Mouse (Mus musculus): Measurements from ENCODE around the gene Slc17a9. TPM values are rescaled to one million over a fixed set of nuclear protein-coding genes. Genes with fewer than 3 reads are reported as not detected.
A peak's percentile ranks its signal among the peaks of the same experiment; 100 is the strongest.

Gene Slc17a9
- total and polyA plus RNA-seq, 3 experiments, result 0.26 to 1.2 TPM; not detected in 1

DNA sequence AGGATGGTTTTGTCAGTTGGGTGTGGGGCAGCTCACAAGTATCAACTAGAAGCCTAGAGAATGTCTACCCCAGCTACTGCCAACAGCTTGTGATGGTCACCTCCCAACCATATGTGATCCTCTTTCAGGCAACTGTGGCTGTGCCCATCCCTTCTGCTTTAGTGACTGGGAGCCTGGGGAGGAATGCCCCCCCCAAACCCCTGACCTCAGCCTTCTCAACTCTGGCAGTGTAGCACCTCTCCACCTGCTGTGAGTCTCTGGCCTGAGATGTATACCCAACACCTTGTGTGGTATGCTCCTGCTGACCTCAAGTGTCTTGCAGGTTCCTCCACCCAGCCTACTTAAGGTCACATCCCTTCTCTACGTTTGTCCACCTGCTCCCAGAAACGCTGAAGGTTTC is 1.2 kb upstream of the Slc17a9 start:
- DNase-seq (ENCODE audit: low spot score) (no peak), ATAC-seq (ENCODE audit: extremely low read depth, insufficient number of reproducible peaks, low FRiP score, poor library complexity, severe bottlenecking) (no peak)
- peaks cover 17% of the 10 kb centered on the region for H3K27me3 ChIP-seq (ENCODE audit: insufficient read depth, low read length)
- peaks cover 51% of the 10 kb centered on the region for H3K4me1 ChIP-seq (ENCODE audit: insufficient read depth, low read depth, low read length)
- no peaks in the 10 kb centered on the region for H3K9me3 ChIP-seq (replicated peaks)
- H3K4me3 ChIP-seq (ENCODE audit: low read depth, low read length), result no peak overlapping the region
- peaks cover 69% of the 10 kb centered on the region for H3K36me3 ChIP-seq (replicated peaks)
- TF ChIP-seq CTCF (IDR thresholded peaks at IDR 0.05; ENCODE audit: low read depth, low read length) (no peak), GATA2 (IDR thresholded peaks at IDR 0.05; ENCODE audit: borderline replicate concordance, low read depth, low read length) (no peak), GATA1 (IDR thresholded peaks at IDR 0.05; ENCODE audit: borderline replicate concordance, low read length) (no peak), TAL1 (conservative IDR thresholded peaks at IDR 0.05; ENCODE audit: low read depth, low read length) (no peak), POLR2AphosphoS5 (IDR thresholded peaks at IDR 0.05; ENCODE audit: insufficient replicate concordance, low read depth, low read length) (no peak)

DNA sequence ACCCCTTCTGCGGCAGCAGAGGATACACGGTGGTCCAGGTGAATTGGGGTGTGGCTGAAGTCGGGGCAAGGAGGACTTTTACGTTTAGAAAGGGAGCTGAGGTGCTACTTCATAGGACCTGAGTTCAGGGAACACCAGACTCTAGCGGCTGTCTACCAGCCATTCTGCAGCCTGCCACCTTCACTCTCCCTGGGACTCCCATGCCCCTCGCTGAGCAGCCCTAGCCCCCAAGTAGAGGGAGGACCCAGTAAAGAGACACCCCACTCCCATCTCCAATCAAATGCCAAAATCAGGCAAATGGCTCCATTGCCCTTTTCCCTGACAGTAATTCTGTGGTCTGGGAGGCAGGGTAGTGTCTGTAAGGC is 333 bp downstream of the Slc17a9 start:
- no peak for ATAC-seq (ENCODE audit: extremely low read depth, insufficient number of reproducible peaks, low FRiP score, poor library complexity, severe bottlenecking)
- H3K36me3 ChIP-seq (replicated peaks), result peaks cover 53% of the 10 kb centered on the region
- TF ChIP-seq GATA2 (IDR thresholded peaks at IDR 0.05; ENCODE audit: borderline replicate concordance, low read depth, low read length) (no peak), POLR2AphosphoS5 (IDR thresholded peaks at IDR 0.05; ENCODE audit: insufficient replicate concordance, low read depth, low read length) (no peak), TAL1 (conservative IDR thresholded peaks at IDR 0.05; ENCODE audit: low read depth, low read length) (no peak), GATA1 (IDR thresholded peaks at IDR 0.05; ENCODE audit: borderline replicate concordance, low read length) (no peak), CTCF (IDR thresholded peaks at IDR 0.05; ENCODE audit: low read depth, low read length) (no peak)
- H3K4me1 ChIP-seq (ENCODE audit: insufficient read depth, low read depth, low read length), result peaks cover 51% of the 10 kb centered on the region
- H3K4me3 ChIP-seq (ENCODE audit: low read depth, low read length), result peak overlapping the region; percentile 59; the same call in 1 of the 2 replicates
- no peak for DNase-seq (ENCODE audit: low spot score)
- H3K27me3 ChIP-seq (ENCODE audit: insufficient read depth, low read length), result peaks cover 20% of the 10 kb centered on the region
- H3K9me3 ChIP-seq (replicated peaks), result no peaks in the 10 kb centered on the region

DNA sequence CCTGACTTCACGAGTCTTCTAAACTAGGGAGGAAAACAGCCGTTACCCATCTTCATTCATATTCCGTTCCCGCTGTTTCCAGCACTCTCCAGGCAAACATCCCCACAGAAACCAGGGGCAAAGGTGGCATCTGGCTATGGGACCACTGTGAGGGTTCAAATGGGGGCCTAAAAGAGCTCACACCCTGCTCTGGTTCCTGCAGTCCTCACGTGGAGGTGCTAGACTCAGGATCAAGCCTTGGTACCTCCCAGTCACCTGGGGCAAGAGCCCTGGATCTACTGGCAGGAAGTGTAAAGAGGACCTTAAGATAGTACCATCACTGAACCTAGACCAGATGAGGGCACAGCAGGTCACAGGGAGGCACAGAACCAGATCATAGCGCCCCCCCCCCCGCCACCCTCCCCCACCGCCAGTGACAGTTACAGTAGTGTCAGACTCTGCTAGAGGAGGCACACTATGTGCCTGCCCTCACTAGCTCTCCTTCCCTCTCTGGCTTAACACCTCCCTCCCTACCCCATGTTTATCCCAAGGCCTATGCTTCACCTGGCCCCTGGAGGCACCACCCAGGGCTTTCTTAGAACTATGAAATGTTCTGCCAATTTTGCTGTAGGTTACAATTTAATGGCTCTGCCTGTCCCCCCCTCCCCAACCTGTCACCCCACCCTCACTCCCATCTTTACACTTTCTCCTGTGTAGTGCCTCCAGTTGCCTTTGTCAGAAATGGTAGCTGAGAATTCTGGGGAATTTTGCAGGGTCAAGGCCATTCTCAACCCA is 980 bp downstream of the Slc17a9 start:
- ATAC-seq (ENCODE audit: extremely low read depth, insufficient number of reproducible peaks, low FRiP score, poor library complexity, severe bottlenecking) (no peak), DNase-seq (ENCODE audit: low spot score) (no peak)
- Histone ChIP-seq H3K27me3 (ENCODE audit: insufficient read depth, low read length) (peaks cover 25% of the 10 kb centered on the region), H3K9me3 (replicated peaks) (no peaks in the 10 kb centered on the region), H3K36me3 (replicated peaks) (peaks cover 47% of the 10 kb centered on the region), H3K4me3 (ENCODE audit: low read depth, low read length) (no peak overlapping the region), H3K4me1 (ENCODE audit: insufficient read depth, low read depth, low read length) (peaks cover 51% of the 10 kb centered on the region)
- TF ChIP-seq POLR2AphosphoS5 (IDR thresholded peaks at IDR 0.05; ENCODE audit: insufficient replicate concordance, low read depth, low read length) (no peak), GATA1 (IDR thresholded peaks at IDR 0.05; ENCODE audit: borderline replicate concordance, low read length) (no peak), TAL1 (conservative IDR thresholded peaks at IDR 0.05; ENCODE audit: low read depth, low read length) (no peak), GATA2 (IDR thresholded peaks at IDR 0.05; ENCODE audit: borderline replicate concordance, low read depth, low read length) (no peak)

DNA sequence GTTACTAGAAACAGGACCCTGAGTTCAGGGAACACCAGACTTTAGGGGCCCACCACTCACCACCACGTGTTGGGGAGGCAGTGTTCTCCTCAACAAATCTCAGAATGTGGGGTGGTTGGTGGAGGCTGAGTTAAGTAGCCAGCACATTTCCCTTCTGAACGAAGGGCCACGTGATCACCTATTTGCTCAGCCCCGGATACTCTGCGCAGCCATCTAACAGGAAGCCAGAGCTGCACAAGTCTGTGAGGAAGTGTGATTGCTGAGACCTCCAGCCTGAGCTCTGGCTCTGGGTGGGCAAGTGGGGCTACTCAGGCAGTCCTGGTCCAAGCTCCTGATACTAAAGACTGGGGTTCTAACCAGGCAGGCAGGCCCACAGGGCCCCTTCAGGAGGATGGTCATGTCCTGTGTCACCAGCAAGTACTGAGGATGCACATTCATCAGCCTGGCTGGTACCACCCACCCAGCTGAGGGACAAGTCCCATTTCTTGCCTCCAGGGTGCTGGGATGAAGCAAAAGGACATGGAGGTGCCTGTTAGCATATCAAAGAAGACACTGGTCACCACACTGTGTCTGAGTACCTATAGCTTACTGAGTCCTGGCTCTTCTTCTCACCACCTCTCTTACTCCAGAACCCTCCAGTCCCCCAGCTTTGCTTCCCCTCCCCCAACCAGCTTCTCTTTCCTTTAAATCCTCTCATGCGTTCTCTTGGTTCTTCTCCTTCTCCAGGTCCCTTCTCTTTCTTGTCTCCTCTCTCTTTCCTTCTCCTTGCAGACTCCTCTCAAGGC is 1.8 kb downstream of the Slc17a9 start:
- H3K9me3 ChIP-seq (replicated peaks), result no peaks in the 10 kb centered on the region
- TF ChIP-seq GATA2 (IDR thresholded peaks at IDR 0.05; ENCODE audit: borderline replicate concordance, low read depth, low read length), result no peak
- no peak for TF ChIP-seq CTCF (IDR thresholded peaks at IDR 0.05; ENCODE audit: low read depth, low read length)
- TF ChIP-seq GATA1 (IDR thresholded peaks at IDR 0.05; ENCODE audit: borderline replicate concordance, low read length), result no peak
- no peak for TF ChIP-seq TAL1 (conservative IDR thresholded peaks at IDR 0.05; ENCODE audit: low read depth, low read length)
- TF ChIP-seq POLR2AphosphoS5 (IDR thresholded peaks at IDR 0.05; ENCODE audit: insufficient replicate concordance, low read depth, low read length), result no peak
- H3K4me3 ChIP-seq (ENCODE audit: low read depth, low read length), result no peak overlapping the region
- H3K27me3 ChIP-seq (ENCODE audit: insufficient read depth, low read length), result peaks cover 34% of the 10 kb centered on the region
- peaks cover 50% of the 10 kb centered on the region for H3K4me1 ChIP-seq (ENCODE audit: insufficient read depth, low read depth, low read length)
- ATAC-seq (ENCODE audit: extremely low read depth, insufficient number of reproducible peaks, low FRiP score, poor library complexity, severe bottlenecking) (no peak), DNase-seq (ENCODE audit: low spot score) (no peak)
- H3K36me3 ChIP-seq (replicated peaks), result peaks cover 39% of the 10 kb centered on the region

GRCm38 (mm10) chr2:180727613-180728021 is 2.6 kb downstream of the Slc17a9 start:
- Histone ChIP-seq H3K9me3 (replicated peaks) (no peaks in the 10 kb centered on the region), H3K4me3 (ENCODE audit: low read depth, low read length) (no peak overlapping the region), H3K36me3 (replicated peaks) (peaks cover 31% of the 10 kb centered on the region), H3K4me1 (ENCODE audit: insufficient read depth, low read depth, low read length) (peaks cover 55% of the 10 kb centered on the region), H3K27me3 (ENCODE audit: insufficient read depth, low read length) (peaks cover 41% of the 10 kb centered on the region)
- TF ChIP-seq TAL1 (conservative IDR thresholded peaks at IDR 0.05; ENCODE audit: low read depth, low read length), result no peak
- TF ChIP-seq GATA1 (IDR thresholded peaks at IDR 0.05; ENCODE audit: borderline replicate concordance, low read length), result no peak
- TF ChIP-seq POLR2AphosphoS5 (IDR thresholded peaks at IDR 0.05; ENCODE audit: insufficient replicate concordance, low read depth, low read length), result no peak
- no peak for TF ChIP-seq GATA2 (IDR thresholded peaks at IDR 0.05; ENCODE audit: borderline replicate concordance, low read depth, low read length)
- TF ChIP-seq CTCF (IDR thresholded peaks at IDR 0.05; ENCODE audit: low read depth, low read length), result no peak
- DNase-seq (ENCODE audit: low spot score) (no peak), ATAC-seq (ENCODE audit: extremely low read depth, insufficient number of reproducible peaks, low FRiP score, poor library complexity, severe bottlenecking) (no peak)

DNA sequence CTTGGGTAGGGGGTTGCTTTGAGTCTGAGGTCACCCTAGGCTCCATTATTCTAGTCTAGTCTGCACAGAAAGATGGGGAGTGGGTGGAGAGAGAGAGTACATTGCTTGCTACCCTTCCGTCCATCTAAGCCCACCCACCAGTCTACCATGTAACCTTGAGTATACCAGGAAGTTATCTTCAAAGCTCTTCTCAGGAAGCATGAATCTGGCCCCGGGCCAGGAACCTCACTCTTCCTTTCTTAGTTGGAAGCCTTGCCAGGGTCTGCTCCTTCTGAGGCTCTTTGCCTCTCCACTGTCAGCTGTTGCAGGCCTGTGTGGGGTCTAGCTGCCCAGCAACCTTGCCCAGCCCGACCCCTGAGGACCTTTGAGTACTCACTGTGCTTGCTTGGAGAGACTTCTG is 6.0 kb downstream of the Slc17a9 start:
- no peaks in the 10 kb centered on the region for H3K36me3 ChIP-seq (replicated peaks)
- ATAC-seq (ENCODE audit: extremely low read depth, insufficient number of reproducible peaks, low FRiP score, poor library complexity, severe bottlenecking) (no peak), DNase-seq (ENCODE audit: low spot score) (no peak)
- peaks cover 26% of the 10 kb centered on the region for H3K4me1 ChIP-seq (ENCODE audit: insufficient read depth, low read depth, low read length)
- no peaks in the 10 kb centered on the region for H3K9me3 ChIP-seq (replicated peaks)
- no peak overlapping the region for H3K4me3 ChIP-seq (ENCODE audit: low read depth, low read length)
- TF ChIP-seq GATA1 (IDR thresholded peaks at IDR 0.05; ENCODE audit: borderline replicate concordance, low read length) (no peak), TAL1 (conservative IDR thresholded peaks at IDR 0.05; ENCODE audit: low read depth, low read length) (no peak), GATA2 (IDR thresholded peaks at IDR 0.05; ENCODE audit: borderline replicate concordance, low read depth, low read length) (no peak), POLR2AphosphoS5 (IDR thresholded peaks at IDR 0.05; ENCODE audit: insufficient replicate concordance, low read depth, low read length) (no peak), CTCF (IDR thresholded peaks at IDR 0.05; ENCODE audit: low read depth, low read length) (no peak)
- peaks cover 66% of the 10 kb centered on the region for H3K27me3 ChIP-seq (ENCODE audit: insufficient read depth, low read length)

All from G1E (cell line).